Mouse (Mus musculus): ENCODE data around the gene Abca12. TPM values are rescaled to one million over a fixed set of nuclear protein-coding genes. Genes with fewer than 3 reads are reported as not detected.
A peak's percentile ranks its signal among the peaks of the same experiment; 100 is the strongest.

Gene Abca12
- polyA plus RNA-seq, 1 experiment from 2014 or later: 0.04 TPM

GRCm38 (mm10) chr1:71330349-71330748 lies 84.4 kb downstream of the Abca12 start:
- Histone ChIP-seq H3K4me2 (no peak overlapping the region), H3K9ac (no peak overlapping the region), H3K27me3 (replicated peaks) (no peaks in the 10 kb centered on the region), H3K4me3 (no peak overlapping the region), H3K36me3 (no peaks in the 10 kb centered on the region), H3K4me1 (replicated peaks) (no peaks in the 10 kb centered on the region), H3K27ac (ENCODE audit: poor library complexity, severe bottlenecking) (no peak overlapping the region), H3K9me3 (replicated peaks) (no peaks in the 10 kb centered on the region)
- no peak for ATAC-seq (ENCODE audit: insufficient number of reproducible peaks, low FRiP score)
- 82% methylated on average over 3 of the region's 3 CpGs for WGBS

- Histone ChIP-seq H3K27ac (ENCODE audit: poor library complexity, severe bottlenecking) (no peak overlapping the region), H3K4me3 (no peak overlapping the region), H3K9me3 (replicated peaks) (no peaks in the 10 kb centered on the region), H3K9ac (no peak overlapping the region), H3K27me3 (replicated peaks) (no peaks in the 10 kb centered on the region), H3K4me2 (no peak overlapping the region), H3K36me3 (no peaks in the 10 kb centered on the region), H3K4me1 (replicated peaks) (peaks cover 8% of the 10 kb centered on the region)
- no peak for ATAC-seq (ENCODE audit: insufficient number of reproducible peaks, low FRiP score)
- WGBS: 40% methylated on average over 4 of the region's 4 CpGs
Measured at GRCm38 (mm10) chr1:71312171-71312570, 102.5 kb downstream of the Abca12 start.

- no peaks in the 10 kb centered on the region for H3K27me3 ChIP-seq (replicated peaks)
- H3K4me3 ChIP-seq: no peak overlapping the region
- no peaks in the 10 kb centered on the region for H3K9me3 ChIP-seq (replicated peaks)
- 90% methylated on average over 6 of the region's 6 CpGs for WGBS
- peaks cover 18% of the 10 kb centered on the region for H3K4me1 ChIP-seq (replicated peaks)
- H3K9ac ChIP-seq: no peak overlapping the region
- no peak overlapping the region for H3K4me2 ChIP-seq
- no peaks in the 10 kb centered on the region for H3K36me3 ChIP-seq
- ATAC-seq (ENCODE audit: insufficient number of reproducible peaks, low FRiP score): no peak
- no peak overlapping the region for H3K27ac ChIP-seq (ENCODE audit: poor library complexity, severe bottlenecking)
Measured at GRCm38 (mm10) chr1:71310614-71311013, 104.1 kb downstream of the Abca12 start.

GRCm38 (mm10) chr1:71307362-71307761 lies 107.3 kb downstream of the Abca12 start:
- no peaks in the 10 kb centered on the region for H3K36me3 ChIP-seq
- no peaks in the 10 kb centered on the region for H3K9me3 ChIP-seq (replicated peaks)
- WGBS: 32% methylated on average over 2 of the region's 2 CpGs
- no peak overlapping the region for H3K4me3 ChIP-seq
- H3K4me2 ChIP-seq: no peak overlapping the region
- no peak overlapping the region for H3K9ac ChIP-seq
- peak overlapping the region; percentile 57; the same call in 1 of the 2 replicates for H3K27ac ChIP-seq (ENCODE audit: poor library complexity, severe bottlenecking)
- peaks cover 18% of the 10 kb centered on the region for H3K4me1 ChIP-seq (replicated peaks)
- no peaks in the 10 kb centered on the region for H3K27me3 ChIP-seq (replicated peaks)
- ATAC-seq (ENCODE audit: insufficient number of reproducible peaks, low FRiP score): no peak

- ATAC-seq (ENCODE audit: insufficient number of reproducible peaks, low FRiP score): no peak
- H3K9me3 ChIP-seq (replicated peaks): no peaks in the 10 kb centered on the region
- H3K27ac ChIP-seq (ENCODE audit: poor library complexity, severe bottlenecking): no peak overlapping the region
- H3K27me3 ChIP-seq (replicated peaks): no peaks in the 10 kb centered on the region
- no peak overlapping the region for H3K9ac ChIP-seq
- H3K4me1 ChIP-seq (replicated peaks): peaks cover 18% of the 10 kb centered on the region
- H3K4me3 ChIP-seq: no peak overlapping the region
- WGBS: 48% methylated on average over 3 of the region's 3 CpGs
- H3K36me3 ChIP-seq: no peaks in the 10 kb centered on the region
- H3K4me2 ChIP-seq: no peak overlapping the region
Measured at GRCm38 (mm10) chr1:71306196-71306595, 108.5 kb downstream of the Abca12 start.

- Histone ChIP-seq H3K4me1 (replicated peaks) (peaks cover 18% of the 10 kb centered on the region), H3K9me3 (replicated peaks) (no peaks in the 10 kb centered on the region), H3K4me2 (no peak overlapping the region), H3K9ac (no peak overlapping the region), H3K4me3 (no peak overlapping the region), H3K27me3 (replicated peaks) (no peaks in the 10 kb centered on the region), H3K27ac (ENCODE audit: poor library complexity, severe bottlenecking) (no peak overlapping the region), H3K36me3 (no peaks in the 10 kb centered on the region)
- no peak for ATAC-seq (ENCODE audit: insufficient number of reproducible peaks, low FRiP score)
- 85% methylated on average over 2 of the region's 2 CpGs for WGBS
Measured at GRCm38 (mm10) chr1:71304588-71304987, 110.1 kb downstream of the Abca12 start.

GRCm38 (mm10) chr1:71297021-71297420 lies 117.7 kb downstream of the Abca12 start:
- Histone ChIP-seq H3K27me3 (replicated peaks) (no peaks in the 10 kb centered on the region), H3K9me3 (replicated peaks) (no peaks in the 10 kb centered on the region), H3K36me3 (no peaks in the 10 kb centered on the region), H3K9ac (no peak overlapping the region), H3K27ac (ENCODE audit: poor library complexity, severe bottlenecking) (no peak overlapping the region), H3K4me2 (no peak overlapping the region), H3K4me3 (no peak overlapping the region), H3K4me1 (replicated peaks) (no peaks in the 10 kb centered on the region)
- ATAC-seq (ENCODE audit: insufficient number of reproducible peaks, low FRiP score): no peak
- WGBS: 70% methylated on average over 2 of the region's 2 CpGs

GRCm38 (mm10) chr1:71296585-71296984 lies 118.1 kb downstream of the Abca12 start:
- no peaks in the 10 kb centered on the region for H3K27me3 ChIP-seq (replicated peaks)
- ATAC-seq (ENCODE audit: insufficient number of reproducible peaks, low FRiP score): no peak
- WGBS: 52% methylated on average over 2 of the region's 2 CpGs
- H3K4me2 ChIP-seq: no peak overlapping the region
- H3K4me1 ChIP-seq (replicated peaks): no peaks in the 10 kb centered on the region
- H3K9ac ChIP-seq: no peak overlapping the region
- no peaks in the 10 kb centered on the region for H3K9me3 ChIP-seq (replicated peaks)
- no peaks in the 10 kb centered on the region for H3K36me3 ChIP-seq
- no peak overlapping the region for H3K27ac ChIP-seq (ENCODE audit: poor library complexity, severe bottlenecking)
- H3K4me3 ChIP-seq: no peak overlapping the region

- no peak overlapping the region for H3K9ac ChIP-seq
- H3K4me3 ChIP-seq: no peak overlapping the region
- H3K27me3 ChIP-seq (replicated peaks): no peaks in the 10 kb centered on the region
- H3K9me3 ChIP-seq (replicated peaks): no peaks in the 10 kb centered on the region
- H3K36me3 ChIP-seq: no peaks in the 10 kb centered on the region
- ATAC-seq (ENCODE audit: insufficient number of reproducible peaks, low FRiP score): no peak
- WGBS: 85% methylated on average over 3 of the region's 3 CpGs
- H3K4me2 ChIP-seq: no peak overlapping the region
- H3K4me1 ChIP-seq (replicated peaks): peaks cover 9% of the 10 kb centered on the region; the same call in 1 of the 2 replicates
- no peak overlapping the region for H3K27ac ChIP-seq (ENCODE audit: poor library complexity, severe bottlenecking)
Measured at GRCm38 (mm10) chr1:71291917-71292316, 122.8 kb downstream of the Abca12 start.

- 24% methylated on average over 5 of the region's 5 CpGs for WGBS
- no peaks in the 10 kb centered on the region for H3K9me3 ChIP-seq (replicated peaks)
- H3K4me2 ChIP-seq: no peak overlapping the region
- no peak overlapping the region for H3K4me3 ChIP-seq
- ATAC-seq (ENCODE audit: insufficient number of reproducible peaks, low FRiP score): no peak
- H3K27me3 ChIP-seq (replicated peaks): no peaks in the 10 kb centered on the region
- H3K36me3 ChIP-seq: no peaks in the 10 kb centered on the region
- H3K27ac ChIP-seq (ENCODE audit: poor library complexity, severe bottlenecking): no peak overlapping the region
- no peak overlapping the region for H3K9ac ChIP-seq
- peaks cover 9% of the 10 kb centered on the region; the same call in 1 of the 2 replicates for H3K4me1 ChIP-seq (replicated peaks)
Measured at GRCm38 (mm10) chr1:71289511-71289910, 125.2 kb downstream of the Abca12 start.

- Histone ChIP-seq H3K36me3 (no peaks in the 10 kb centered on the region), H3K4me3 (no peak overlapping the region), H3K27ac (ENCODE audit: poor library complexity, severe bottlenecking) (no peak overlapping the region), H3K9ac (no peak overlapping the region), H3K4me2 (no peak overlapping the region), H3K27me3 (replicated peaks) (no peaks in the 10 kb centered on the region), H3K4me1 (replicated peaks) (peaks cover 7% of the 10 kb centered on the region; the same call in 1 of the 2 replicates), H3K9me3 (replicated peaks) (no peaks in the 10 kb centered on the region)
- WGBS: 37% methylated on average over 5 of the region's 5 CpGs
- ATAC-seq (ENCODE audit: insufficient number of reproducible peaks, low FRiP score): 0 out of 2 replicates have a peak, but pooled peaks have one; percentile 29
Measured at GRCm38 (mm10) chr1:71276940-71277339, 137.8 kb downstream of the Abca12 start.

GRCm38 (mm10) chr1:71272550-71272949 lies 142.2 kb downstream of the Abca12 start:
- WGBS: 71% methylated on average over 7 of the region's 7 CpGs
- no peak for ATAC-seq (ENCODE audit: insufficient number of reproducible peaks, low FRiP score)
- Histone ChIP-seq H3K4me3 (no peak overlapping the region), H3K9me3 (replicated peaks) (no peaks in the 10 kb centered on the region), H3K36me3 (no peaks in the 10 kb centered on the region), H3K27me3 (replicated peaks) (no peaks in the 10 kb centered on the region), H3K4me2 (no peak overlapping the region), H3K27ac (ENCODE audit: poor library complexity, severe bottlenecking) (no peak overlapping the region), H3K9ac (no peak overlapping the region), H3K4me1 (replicated peaks) (peaks cover 9% of the 10 kb centered on the region; the same call in 1 of the 2 replicates)

All from heart, embryonic 12.5 days (tissue).